Mouse (Mus musculus): ENCODE measurements around the gene Med4.
"Not testable (repeated sequence)": the region's sequence is repeated elsewhere in the genome, so short reads cannot be mapped to it uniquely, and the experiment has no call there.

The Med4 gene

DNA sequence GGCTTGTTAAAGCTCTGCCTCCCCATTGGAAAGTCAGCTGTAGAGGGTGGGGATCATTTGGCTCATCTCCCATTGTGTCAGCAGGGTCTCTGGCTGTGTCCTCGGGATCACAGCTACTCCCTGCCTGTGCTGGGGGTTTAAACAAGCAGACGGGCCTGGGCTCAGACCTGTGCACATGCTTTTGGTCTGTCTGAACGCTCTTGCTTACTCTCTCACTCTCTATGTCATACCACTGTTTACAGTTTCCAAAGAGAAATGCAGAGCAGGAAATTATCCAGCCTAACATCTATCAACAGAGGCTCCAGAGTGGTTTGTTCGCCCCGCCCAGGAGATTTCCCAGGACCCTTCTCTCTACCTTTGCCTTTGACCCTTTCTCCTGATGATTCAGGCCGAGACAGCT is 8.1 kb upstream of the Med4 start:
- no peak for ATAC-seq (ENCODE audit: low TSS enrichment)

DNA sequence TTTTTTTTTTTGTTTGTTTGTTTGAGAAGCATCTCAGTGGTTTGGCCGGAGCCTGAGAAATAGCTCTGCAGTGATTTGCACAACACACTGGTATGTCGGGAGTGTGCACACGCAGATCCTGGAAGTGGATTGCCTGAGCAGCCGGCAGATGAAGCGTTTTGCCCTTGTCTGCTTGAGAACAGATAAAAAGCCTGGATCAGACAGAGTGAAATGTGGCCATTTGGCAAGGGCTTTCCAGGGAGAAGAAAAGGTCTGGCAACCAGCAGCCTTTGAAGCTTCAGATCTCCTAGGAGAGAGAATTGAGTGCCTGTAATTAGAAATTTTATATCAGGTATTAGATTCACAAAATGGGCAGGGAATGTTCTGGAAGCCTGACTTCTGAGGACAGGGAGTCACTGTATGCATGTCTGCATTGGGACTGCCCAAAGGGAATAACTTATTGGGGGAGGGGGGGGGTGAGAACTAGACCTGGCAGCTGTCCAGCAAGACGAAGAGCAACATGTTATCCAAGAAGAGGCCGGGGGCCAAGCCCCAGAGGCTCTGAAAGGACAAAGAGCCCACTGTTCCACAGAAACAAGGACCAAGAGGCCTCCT is 7.1 kb upstream of the Med4 start:
- peak; percentile 47; the same call in 1 of the 2 replicates for ATAC-seq (ENCODE audit: low TSS enrichment)

GRCm38 (mm10) chr14:73503237-73503933 is 6.4 kb upstream of the Med4 start:
- ATAC-seq (ENCODE audit: low TSS enrichment) = no peak

GRCm38 (mm10) chr14:73506283-73506682 is 3.5 kb upstream of the Med4 start:
- ATAC-seq (ENCODE audit: low TSS enrichment) = no peak

- ATAC-seq (ENCODE audit: low TSS enrichment) = no peak
These were observed 2.6 kb upstream of the Med4 start for GRCm38 (mm10) chr14:73507200-73507599.

GRCm38 (mm10) chr14:73507702-73508376 is 2.0 kb upstream of the Med4 start:
- no peak for ATAC-seq (ENCODE audit: low TSS enrichment)

- ATAC-seq (ENCODE audit: low TSS enrichment) = no peak
These were observed 1.0 kb upstream of the Med4 start for GRCm38 (mm10) chr14:73508630-73509395.

GRCm38 (mm10) chr14:73524136-73524535 is 14.3 kb downstream of the Med4 start:
- ATAC-seq (ENCODE audit: low TSS enrichment) = no peak

DNA sequence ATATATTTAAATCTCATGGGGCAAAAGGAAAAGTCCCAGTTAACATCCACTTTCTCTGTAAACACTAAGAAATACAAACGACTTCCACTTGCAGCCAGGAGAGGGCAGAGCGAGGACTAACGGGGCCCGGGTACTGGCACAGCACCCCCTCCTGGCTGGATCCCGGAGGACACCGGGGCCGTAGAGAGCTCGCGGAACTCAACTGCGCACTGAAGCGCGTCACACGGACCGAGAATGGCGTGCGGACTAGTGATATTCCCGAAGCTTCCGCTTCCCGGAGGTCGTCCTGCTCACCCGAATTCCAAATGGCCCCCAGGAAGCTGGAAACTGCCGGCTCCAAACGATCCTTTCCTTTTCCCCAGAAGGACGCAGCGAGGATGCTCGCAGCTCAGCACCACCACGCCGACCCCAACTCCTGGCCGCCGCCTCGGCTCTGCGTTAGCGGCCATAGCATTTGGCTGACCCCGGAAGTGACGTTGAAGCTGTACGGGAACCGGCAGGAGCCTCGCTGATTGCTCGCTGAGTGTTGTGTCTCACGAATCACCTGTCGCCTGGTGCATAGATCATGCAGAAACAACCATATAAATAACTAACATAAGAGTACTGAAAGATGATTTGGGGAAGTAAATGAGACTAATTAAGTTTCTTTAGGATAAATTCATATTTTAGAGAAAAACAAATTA is 15.1 kb downstream of the Med4 start, which contains the start of gene Sucla2:
Gene Sucla2 (plus strand): TSS at position 554 of the 683 bp plus-strand sequence.
- ATAC-seq (ENCODE audit: low TSS enrichment) = peak; percentile 99

GRCm38 (mm10) chr14:73528661-73529060 is 18.8 kb downstream of the Med4 start:
- not testable (repeated sequence) for ATAC-seq (ENCODE audit: low TSS enrichment)

DNA sequence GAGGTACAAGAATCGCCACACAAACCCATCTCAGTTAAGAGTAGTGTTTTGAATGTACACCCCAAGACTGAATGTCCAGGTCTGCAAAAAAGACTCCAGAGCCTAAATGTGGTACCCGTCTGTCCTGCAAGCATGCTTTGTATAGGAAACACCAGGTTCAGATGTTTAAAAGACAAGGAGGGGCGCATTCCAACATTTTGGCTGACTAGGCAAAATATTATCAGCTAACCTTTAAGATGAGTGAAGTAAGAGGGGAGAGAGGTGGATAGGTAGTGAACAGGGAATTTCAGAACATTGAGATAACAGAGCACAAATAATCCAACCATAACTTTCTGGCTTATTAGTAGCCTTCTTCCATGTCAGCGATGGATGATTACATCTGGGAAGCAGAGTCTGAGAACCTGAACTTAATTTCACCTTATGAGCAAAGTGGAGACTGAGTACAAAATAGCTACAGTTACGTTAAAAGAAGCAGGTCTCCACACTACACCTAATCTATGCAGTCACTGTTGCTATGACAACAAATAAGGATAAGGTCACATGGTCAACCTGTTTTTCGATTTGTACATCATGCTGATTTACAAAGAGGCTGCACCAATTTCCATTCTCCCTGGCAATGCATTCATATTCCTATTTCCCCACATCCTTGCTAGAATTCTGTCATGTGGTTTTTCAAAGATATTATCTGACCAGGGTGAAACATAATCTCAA is 24.1 kb downstream of the Med4 start:
- no peak for ATAC-seq (ENCODE audit: low TSS enrichment)

DNA sequence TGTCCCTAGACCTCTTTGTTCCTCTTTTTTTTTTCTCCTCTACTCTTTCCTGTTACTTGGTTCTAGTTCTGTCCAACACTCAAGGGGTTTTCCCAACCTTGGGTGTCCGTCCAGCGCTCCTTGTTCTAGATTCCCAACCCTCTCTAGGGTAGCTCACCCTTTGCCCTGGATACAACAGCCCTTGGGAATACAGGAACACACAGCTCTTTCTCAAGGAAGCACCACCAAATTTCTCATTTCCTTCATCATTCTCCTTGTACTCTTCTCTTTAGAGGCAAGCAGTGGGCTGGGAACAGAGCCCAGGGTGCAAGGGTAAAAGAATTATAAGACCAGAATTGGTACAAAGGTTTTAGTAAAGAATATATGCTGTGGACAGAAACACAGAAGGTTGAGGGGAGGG is 25.8 kb downstream of the Med4 start:
- ATAC-seq (ENCODE audit: low TSS enrichment) = no peak

DNA sequence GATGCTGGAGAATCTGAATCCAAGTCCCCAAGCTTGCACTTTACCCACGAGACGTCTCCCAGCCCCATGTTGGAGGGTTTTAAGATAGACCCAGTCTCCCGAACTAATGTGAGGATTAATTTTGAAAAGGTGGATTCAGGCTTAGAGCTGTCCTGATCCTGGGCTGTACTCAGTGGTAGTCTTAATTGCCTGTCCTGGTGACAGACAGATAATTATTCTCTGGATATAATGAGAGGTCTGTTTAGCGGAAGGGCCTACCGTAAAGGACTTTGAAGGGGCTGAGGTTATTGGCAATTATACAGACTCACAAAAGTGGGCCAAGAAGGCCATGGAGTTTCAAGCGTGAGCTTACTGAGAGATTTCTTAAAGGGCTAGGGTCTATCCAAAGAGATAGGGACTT is 34.0 kb downstream of the Med4 start:
- no peak for ATAC-seq (ENCODE audit: low TSS enrichment)

GRCm38 (mm10) chr14:73547034-73547433 is 37.2 kb downstream of the Med4 start:
- ATAC-seq (ENCODE audit: low TSS enrichment) = no peak

- ATAC-seq (ENCODE audit: low TSS enrichment) = no peak
These were observed 38.2 kb downstream of the Med4 start, which contains the start of gene Nudt15 for GRCm38 (mm10) chr14:73548051-73548450. Nudt15 (minus strand) TSS chr14:73548242.

DNA sequence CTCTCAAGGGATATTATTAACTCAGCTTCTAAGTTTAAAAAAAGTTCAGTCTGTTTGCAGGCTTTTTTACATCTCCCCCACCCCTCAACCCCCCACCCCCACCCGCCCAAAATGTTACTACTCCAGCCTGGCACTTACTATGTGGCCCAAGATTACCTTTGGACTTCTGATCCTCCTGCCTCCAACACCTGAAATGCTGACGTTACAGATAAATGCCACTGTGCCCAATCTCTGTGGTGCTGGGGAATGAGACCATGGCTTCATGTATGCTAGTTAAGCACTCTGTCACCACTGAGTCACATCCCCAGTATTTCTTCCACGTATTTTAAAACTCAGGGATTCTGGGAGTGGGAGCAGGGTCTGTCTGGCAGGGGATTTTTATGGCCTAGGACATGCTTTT is 40.5 kb downstream of the Med4 start:
- ATAC-seq (ENCODE audit: low TSS enrichment) = no peak

GRCm38 (mm10) chr14:73550732-73551131 is 40.9 kb downstream of the Med4 start:
- ATAC-seq (ENCODE audit: low TSS enrichment) = peak; percentile 31; the same call in 1 of the 2 replicates

- ATAC-seq (ENCODE audit: low TSS enrichment) = no peak
These were observed 41.3 kb downstream of the Med4 start for GRCm38 (mm10) chr14:73551164-73551563.

DNA sequence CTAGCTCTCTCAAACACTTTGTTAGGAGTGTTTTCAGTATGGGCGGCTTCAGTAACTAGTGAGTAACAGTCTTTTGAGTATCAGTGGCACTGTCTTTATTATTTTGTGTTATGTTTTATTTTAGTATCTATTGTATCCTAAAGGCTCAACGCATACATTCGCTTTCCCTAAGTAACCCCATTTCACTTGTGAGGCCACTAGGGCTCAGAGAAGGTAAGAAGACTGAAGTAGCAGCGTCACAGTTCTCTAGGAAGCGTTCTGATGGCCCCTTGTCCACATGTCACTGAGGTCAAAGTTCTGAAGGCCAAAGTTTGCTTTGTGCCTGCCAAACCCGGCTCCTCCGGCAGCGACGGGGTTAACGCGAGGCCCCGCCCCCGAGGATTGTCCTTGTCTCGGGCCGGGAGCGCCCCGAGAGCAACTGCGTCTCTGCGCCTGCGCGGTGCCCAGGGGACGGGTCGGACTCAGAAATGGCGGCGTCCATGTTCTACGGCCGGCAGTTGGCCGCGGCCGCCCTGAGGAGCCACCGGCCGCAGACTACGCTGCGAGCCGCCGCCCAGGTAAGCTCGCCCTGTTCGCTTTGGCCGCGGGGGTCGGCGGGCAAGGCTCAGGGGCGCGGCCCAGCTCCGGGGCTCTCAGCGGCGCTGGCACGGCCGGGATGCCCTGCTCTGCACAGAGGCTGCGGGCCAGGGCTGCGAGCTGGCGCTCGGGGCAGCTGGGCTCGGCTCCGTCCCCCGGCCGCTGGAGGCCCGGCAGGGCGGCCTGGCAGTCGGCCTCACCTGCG is 42.7 kb downstream of the Med4 start:
- ATAC-seq (ENCODE audit: low TSS enrichment) = peak; percentile 96

DNA sequence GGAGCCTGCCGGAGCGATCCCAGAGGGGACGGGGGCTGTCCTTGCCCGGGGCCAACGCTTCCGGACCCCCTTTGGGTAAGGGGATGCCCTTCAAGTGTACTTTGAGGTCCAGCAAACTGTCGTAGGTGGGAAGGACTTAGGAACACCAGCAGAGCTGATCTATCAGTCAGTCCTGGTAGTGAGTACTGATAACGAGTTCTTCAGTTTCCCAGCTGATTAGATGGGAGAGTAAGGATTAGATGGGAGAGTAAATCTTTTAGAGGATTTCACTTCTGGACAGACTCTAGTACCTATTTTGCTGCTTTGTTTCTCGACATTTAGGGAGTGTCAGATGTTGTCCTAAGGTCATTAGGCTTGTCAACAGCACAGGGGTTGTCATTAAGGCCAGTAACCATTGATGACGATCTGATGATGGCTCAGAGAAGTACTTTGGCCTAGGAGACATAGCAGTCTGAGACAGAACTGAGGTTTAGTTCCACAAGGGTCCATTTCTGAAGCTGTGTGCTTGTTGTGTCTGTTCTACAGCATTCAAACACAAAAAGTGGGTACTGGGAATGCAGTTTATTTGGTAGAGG is 43.4 kb downstream of the Med4 start:
- peak; percentile 12; the same call in 1 of the 2 replicates for ATAC-seq (ENCODE audit: low TSS enrichment)
